Mouse (Mus musculus): Measurements from ENCODE around the gene Sgca.
A peak's percentile ranks its signal among the peaks of the same experiment; 100 is the strongest.

The Sgca gene

GRCm38 (mm10) chr11:95001584-95002347 is 25.6 kb upstream of the Sgca start:
- DNase-seq (ENCODE audit: low read depth, low spot score): no peak

DNA sequence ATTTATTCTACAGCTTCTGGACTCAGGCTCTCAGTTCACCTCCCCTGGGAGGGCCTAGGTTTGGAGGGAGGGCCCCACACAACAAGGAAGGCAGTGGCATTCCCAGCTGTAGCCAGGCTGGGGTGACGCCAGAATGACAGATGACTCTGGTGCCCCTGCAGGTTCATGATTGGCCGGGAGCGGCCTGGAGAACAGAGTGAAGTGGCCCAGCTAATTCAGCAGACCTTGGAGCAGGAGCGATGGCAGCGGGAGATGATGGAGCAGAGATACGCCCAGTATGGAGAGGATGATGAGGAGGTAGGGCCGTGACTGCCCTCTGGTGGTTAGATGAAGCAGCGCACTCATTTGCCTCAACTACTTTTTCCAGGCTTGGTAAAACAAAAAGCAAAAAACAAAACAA is 24.9 kb upstream of the Sgca start:
- DNase-seq (ENCODE audit: low read depth, low spot score): peak; percentile 88

- DNase-seq (ENCODE audit: low read depth, low spot score): no peak
These were observed 24.4 kb upstream of the Sgca start for GRCm38 (mm10) chr11:95000548-95000947.

- no peak for DNase-seq (ENCODE audit: low read depth, low spot score)
These were observed 24.0 kb upstream of the Sgca start for GRCm38 (mm10) chr11:95000128-95000527.

DNA sequence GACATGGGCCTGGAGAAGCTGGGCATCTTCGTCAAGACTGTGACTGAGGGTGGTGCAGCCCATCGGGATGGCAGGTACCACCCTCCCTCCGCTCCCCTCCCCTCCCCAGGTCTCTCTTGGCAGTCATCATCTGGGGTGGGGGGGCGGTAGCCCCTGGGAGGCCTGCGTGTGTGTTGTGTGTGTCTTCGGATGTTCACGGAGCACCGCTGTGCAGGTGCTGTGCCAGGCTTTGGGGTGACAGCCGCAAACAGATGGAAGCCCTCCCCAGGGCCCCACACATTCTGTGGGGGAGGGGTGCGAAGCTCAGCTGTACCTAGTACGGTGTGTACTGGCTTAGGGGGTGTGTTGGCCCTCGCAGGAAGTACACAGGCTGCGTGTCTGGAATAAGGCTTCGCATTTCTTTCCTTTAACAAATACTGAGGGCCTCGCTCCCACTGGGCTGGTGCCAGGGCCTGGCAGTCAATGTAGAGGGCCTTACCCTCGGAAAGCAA is 22.0 kb upstream of the Sgca start:
- no peak for DNase-seq (ENCODE audit: low read depth, low spot score)

DNA sequence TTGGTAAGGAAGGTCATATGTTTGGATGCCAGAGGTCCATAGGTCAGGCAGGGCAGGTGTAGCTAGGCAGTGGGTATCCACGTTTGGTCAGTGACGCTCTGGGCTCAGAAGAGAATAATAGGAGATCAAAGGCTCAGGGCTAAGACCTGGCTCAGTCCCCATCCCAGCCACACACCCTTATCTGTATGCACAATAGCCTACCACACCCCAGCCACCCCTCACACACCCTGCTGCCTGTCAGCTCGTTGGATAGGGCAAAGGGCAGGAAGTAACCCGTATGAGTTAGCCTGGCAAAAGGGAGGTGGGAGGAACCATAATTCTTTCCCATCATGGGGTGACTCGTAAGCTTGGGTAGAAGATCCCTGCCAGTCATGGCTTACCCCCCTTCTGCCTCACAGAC is 21.5 kb upstream of the Sgca start:
- no peak for DNase-seq (ENCODE audit: low read depth, low spot score)

GRCm38 (mm10) chr11:94996984-94997383 is 20.9 kb upstream of the Sgca start:
- no peak for DNase-seq (ENCODE audit: low read depth, low spot score)

DNA sequence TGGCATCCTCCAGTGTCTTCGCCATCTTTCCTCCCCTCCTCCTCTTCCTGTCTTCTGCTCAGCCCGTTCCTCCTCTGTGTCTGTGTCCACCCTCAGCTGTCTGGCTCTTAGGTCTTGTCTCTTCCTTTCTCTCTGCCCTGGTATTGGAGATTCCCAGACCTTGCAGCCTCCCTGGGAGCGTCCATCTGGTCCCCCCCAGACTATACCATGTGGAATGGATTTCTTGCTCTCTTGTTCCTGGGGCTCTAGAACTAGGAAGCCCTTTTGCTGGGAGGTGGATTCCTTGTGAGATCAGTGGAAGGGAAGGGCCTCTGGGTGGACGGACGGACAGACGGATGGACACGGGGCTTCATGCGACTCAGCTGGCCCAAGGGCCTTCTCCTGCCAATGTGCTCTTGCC is 20.0 kb upstream of the Sgca start:
- no peak for DNase-seq (ENCODE audit: low read depth, low spot score)

DNA sequence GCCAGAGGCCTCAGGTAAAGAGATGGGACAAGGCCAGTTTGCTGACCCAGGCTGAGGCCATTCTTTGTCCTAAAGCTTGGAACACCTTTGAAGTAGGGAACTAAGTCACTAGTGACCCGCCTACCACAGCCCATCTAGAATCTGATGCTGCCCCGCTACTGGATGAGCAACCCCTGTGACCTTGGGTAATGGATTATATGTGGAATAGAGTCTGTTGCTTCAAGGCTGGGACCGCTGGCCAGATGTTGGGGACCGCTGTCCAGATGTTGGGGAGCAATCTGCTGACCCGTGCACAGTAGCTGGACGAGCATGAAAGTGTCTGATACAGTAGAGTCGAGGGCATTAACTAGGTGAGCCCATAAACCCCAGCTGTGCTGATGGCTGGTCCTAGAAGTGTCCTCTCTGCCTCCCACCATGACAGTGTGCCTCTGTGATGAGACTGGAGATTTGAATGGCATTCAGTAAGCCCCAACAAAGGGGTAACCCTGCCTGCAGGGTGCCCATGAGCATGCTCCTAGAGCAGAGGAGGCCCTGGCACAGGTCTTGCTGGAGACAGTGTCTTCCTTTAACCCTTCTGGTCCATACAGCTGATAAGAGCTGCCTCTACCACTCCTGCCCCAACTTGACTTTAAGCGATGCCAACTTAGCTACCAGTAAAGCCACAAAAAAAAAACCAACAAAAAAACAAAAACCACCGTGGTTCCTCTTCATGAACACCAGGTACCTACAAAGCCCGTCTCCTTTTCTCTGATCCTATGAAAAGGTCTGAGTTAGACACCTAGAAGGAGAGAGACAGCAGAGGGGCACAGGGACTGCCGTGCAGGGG is 19.0 kb upstream of the Sgca start:
- DNase-seq (ENCODE audit: low read depth, low spot score): no peak

DNA sequence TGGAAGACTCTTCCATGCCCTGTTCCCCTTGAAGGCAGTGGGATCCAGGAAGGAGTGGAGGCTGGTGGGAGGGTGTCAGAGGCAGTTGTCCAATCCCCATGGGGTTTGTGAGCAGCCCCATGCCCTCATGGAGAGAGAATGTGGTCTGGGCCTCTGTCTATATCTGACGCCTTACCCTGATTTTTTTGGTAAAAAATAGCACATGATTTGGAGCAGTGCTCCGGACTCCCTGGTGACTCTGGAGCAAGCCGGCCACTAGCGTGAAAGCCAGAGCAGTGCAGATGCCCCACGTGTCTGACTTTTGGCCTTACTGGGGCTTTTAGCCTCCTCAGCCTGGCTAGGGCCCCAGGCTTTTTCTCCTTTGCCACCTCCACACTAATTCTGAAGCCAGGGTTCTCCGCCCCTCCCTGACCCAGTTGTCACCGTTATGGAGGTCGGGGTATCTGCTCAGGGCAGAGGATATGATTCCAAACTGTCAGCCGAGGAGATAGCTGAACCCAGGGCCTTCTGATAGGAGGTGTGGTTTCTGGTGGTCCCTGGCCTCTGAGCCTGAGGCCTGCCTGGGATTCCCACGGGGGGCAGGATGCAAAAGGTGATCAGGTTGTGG is 18.2 kb upstream of the Sgca start:
- no peak for DNase-seq (ENCODE audit: low read depth, low spot score)

DNA sequence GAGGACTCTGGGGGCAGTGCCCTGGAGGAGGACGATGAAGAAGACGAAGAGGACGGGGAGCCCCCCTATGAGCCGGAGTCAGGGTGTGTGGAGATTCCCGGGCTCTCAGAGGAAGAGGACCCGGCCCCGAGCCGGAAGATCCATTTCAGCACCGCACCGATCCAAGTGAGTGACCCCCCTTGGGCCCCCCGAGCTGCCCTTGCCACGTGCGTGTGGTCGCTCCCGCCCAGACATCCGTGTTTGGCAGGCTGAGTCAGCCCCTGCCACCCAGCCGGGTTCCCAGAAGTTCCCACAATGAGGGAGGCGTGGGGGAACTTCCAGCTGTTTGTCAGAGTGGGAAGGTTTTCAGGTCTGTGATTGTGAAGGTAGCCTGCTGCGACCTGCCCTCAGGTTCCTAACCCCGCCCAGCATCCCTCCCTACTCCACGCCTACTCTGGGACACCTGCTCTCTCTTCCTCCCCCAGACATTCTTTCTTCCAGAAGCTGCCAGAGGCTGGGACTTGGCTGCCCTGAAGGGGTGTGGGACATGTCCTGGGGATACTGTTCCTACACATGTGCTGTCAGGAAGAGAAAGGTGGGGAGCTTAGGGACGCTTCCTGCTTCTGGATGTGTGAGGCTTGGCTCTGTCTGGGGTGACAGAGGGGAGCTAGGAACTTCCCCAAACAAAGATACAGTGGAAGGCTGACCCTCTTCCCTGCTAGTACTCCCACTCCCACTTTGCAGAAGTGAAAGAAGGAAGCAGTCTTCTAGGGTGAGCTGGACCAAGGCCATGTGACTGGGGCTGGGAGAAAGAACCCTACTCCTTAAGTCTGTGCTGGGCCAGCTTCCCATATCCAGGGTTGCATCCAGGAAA is 16.9 kb upstream of the Sgca start:
- DNase-seq (ENCODE audit: low read depth, low spot score): no peak

GRCm38 (mm10) chr11:94992480-94992753 is 16.3 kb upstream of the Sgca start:
- DNase-seq (ENCODE audit: low read depth, low spot score): no peak

DNA sequence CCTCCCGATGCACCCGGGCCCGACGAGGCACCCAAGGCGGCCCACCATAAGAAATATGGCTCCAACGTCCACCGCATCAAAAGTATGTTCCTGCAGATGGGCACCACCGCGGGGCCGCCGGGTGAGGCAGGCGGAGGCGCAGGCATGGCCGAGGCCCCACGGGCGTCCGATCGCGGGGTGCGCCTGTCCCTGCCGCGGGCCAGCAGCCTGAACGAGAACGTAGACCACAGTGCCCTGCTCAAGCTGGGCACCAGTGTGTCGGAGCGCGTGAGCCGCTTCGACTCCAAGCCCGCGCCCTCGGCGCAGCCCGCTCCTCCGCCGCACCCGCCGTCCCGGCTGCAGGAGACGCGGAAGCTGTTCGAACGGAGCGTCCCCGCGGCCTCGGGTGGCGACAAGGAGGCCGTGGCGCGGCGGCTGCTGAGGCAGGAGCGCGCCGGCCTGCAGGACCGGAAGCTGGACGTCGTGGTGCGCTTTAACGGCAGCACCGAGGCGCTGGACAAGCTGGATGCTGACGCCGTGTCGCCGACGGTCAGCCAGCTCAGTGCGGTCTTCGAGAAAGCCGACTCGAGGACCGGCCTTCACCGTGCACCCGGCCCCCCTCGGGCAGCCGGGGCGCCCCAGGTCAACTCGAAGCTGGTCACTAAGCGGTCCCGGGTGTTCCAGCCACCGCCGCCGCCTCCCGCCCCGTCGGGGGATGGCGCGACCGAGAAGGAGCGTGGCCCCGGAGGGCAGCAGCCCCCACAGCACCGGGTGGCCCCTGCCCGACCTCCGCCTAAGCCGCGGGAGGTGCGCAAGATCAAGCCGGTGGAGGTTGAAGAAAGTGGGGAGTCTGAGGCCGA is 15.7 kb upstream of the Sgca start:
- DNase-seq (ENCODE audit: low read depth, low spot score): no peak

DNA sequence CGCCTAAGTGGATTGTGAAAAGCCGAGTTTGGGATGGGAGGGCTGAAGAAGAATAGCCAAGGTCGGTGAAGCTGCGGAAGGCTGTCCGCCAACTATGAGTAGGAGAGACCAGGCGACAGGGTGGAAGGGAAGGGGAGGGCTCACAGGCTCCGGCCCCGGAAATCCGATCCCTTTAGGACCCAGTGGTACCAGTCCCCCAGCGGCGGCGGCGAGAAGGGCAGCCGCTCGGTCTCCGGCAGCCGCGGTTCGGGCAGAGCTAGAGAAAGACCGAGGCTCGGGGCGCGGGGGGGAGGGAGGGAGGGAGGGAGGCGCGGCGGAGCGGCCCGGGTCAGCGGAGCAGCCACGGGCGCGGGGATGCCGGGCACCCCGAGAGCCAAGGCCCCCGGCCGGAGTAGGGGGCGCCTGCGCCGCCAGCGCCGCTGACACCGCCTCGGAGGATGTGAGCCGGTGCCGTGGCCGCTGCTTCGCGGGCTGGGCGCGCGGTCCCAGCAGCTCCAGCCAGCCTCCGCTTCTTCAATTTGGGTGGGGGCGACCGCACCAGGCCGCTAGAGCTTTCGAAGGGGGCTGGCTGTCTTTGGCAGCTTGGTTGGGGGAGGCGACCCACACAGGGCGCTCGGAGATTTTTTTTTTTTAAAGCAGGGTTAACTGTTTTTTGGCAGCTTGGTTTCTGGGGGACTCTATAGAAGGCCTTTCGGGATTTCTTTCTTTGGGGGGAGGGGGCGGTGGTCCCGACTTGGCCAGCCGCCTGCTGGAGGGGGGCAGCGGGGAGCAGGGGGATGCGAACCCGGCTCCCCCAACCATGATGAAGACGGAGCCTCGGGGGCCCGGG is 14.8 kb upstream of the Sgca start, which contains the start of gene Ppp1r9b:
Ppp1r9b (plus strand) TSS at position 287 of the 829 bp plus-strand sequence.
- peak; percentile 92 for DNase-seq (ENCODE audit: low read depth, low spot score)

- no peak for DNase-seq (ENCODE audit: low read depth, low spot score)
These were observed 14.1 kb upstream of the Sgca start for GRCm38 (mm10) chr11:94990102-94990748.

DNA sequence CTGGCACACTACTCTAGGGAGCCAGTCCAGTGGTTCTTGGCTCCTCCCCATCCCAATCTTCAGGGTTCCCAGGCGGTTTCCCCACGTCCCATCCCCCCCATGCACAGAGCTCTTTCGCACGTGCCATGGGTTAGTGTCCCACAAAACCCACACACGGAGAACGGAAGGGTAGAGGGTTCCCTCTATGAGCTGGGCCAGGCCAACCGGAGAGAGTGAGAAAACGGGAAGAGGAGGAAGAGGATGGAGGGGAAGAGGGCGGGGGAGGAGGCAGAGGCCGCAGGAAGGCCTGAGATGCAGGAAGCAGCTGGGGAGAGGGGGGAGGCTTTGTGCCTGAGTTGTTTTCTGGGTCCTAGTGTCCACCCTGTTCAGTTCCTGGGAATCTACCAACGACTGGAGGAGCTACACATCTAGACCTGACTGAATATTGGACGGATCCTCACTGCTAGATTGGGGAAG is 13.5 kb upstream of the Sgca start:
- peak; percentile 93 for DNase-seq (ENCODE audit: low read depth, low spot score)

GRCm38 (mm10) chr11:94988780-94989561 is 12.8 kb upstream of the Sgca start:
- no peak for DNase-seq (ENCODE audit: low read depth, low spot score)

DNA sequence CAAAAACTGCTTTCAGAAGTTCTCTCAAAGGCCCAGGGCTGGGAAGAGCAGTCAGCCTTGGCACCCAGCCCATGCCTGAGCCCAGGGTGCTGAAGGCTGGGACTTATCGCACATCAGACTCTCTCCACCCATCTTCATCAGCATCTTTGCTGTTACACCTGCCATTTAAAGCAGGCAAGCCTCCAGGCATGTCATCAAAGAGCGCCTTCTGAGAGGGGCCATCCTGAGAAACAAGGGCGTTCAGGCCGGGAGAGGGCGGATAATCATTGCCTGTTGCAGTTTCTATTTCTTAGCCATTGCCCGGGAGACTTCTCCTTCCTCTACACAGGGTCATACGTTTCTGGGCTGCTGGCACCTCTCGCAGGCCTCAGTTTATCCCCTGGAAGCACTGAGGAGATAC is 11.7 kb upstream of the Sgca start:
- no peak for DNase-seq (ENCODE audit: low read depth, low spot score)

Measured in mesoderm, embryonic 11.5 days (tissue).